Mouse (Mus musculus) lung, embryonic 16.5 days (tissue): Measurements from ENCODE around the gene Atp1a1. TPM values are rescaled to one million over a fixed set of nuclear protein-coding genes. Genes with fewer than 3 reads are reported as not detected.

Experiments used
- ATAC-seq: fragments of 200-750 bp; cut with Nextera tagmentation; 2 replicates; pipeline ENCODE4 v1.8.0; 2017; ENCODE audit warnings: low read depth, mild to moderate bottlenecking, moderate library complexity
- H3K27ac ChIP-seq: fragments of 300-500 bp; sonication (generic); 2 replicates; pipeline ENCODE4 v1.5.1; 2014; ENCODE audit warnings: mild to moderate bottlenecking, control low read depth, low read length
- H3K27me3 ChIP-seq: fragments of 300-500 bp; sonication (generic); 2 replicates; pipeline ENCODE4 v1.6.1; 2014; ENCODE audit warnings: low read depth, low read length, mixed read lengths; ENCODE audit not compliant: control insufficient read depth, insufficient read depth
- H3K36me3 ChIP-seq: fragments of 300-500 bp; sonication (generic); 2 replicates; pipeline ENCODE4 v1.6.1; 2014; ENCODE audit warnings: low read length; ENCODE audit not compliant: control insufficient read depth, insufficient read depth
- H3K4me1 ChIP-seq: fragments of 300-500 bp; sonication (generic); replicated peaks from 2 replicates; pipeline ENCODE4 v1.6.1; 2014; ENCODE audit warnings: low read length, mixed read lengths; ENCODE audit not compliant: control insufficient read depth, insufficient read depth
- H3K4me2 ChIP-seq: fragments of 300-500 bp; sonication (generic); 2 replicates; pipeline ENCODE4 v1.6.1; 2014; ENCODE audit warnings: low read depth, low read length, control low read depth
- H3K4me3 ChIP-seq: fragments of 300-500 bp; sonication (generic); 2 replicates; pipeline ENCODE4 v1.5.1; 2014; ENCODE audit warnings: mild to moderate bottlenecking, low read length, control low read depth
- H3K9ac ChIP-seq: fragments of 300-500 bp; sonication (generic); 2 replicates; pipeline ENCODE4 v1.6.1; 2014; ENCODE audit warnings: low read length, control low read depth
- H3K9me3 ChIP-seq: fragments of 300-500 bp; sonication (generic); 2 replicates; pipeline ENCODE4 v1.6.1; 2016; ENCODE audit warnings: low read length; ENCODE audit not compliant: control insufficient read depth
- WGBS: fragments of 180-500 bp; shearing (Covaris S2); extraction: QIAGEN DNeasy Blood & Tissue Kit; methylation state at CpG from one replicate; pipeline ENCODE4 v1.1.7; 2014; 5-methylcytosine and 5-hydroxymethylcytosine counted together
- polyA plus RNA-seq: library from polyadenylated mRNA; unstranded; fragments of >200 nt; fragmentation: Nextera tagmentation; extraction: Ambion mirVana; gene quantifications from 2 replicates; pipeline ENCODE4 v1.2.1, GENCODE M21; 2015

Gene Atp1a1
- polyA plus RNA-seq, 1 experiment from 2014 or later: 118 TPM

DNA sequence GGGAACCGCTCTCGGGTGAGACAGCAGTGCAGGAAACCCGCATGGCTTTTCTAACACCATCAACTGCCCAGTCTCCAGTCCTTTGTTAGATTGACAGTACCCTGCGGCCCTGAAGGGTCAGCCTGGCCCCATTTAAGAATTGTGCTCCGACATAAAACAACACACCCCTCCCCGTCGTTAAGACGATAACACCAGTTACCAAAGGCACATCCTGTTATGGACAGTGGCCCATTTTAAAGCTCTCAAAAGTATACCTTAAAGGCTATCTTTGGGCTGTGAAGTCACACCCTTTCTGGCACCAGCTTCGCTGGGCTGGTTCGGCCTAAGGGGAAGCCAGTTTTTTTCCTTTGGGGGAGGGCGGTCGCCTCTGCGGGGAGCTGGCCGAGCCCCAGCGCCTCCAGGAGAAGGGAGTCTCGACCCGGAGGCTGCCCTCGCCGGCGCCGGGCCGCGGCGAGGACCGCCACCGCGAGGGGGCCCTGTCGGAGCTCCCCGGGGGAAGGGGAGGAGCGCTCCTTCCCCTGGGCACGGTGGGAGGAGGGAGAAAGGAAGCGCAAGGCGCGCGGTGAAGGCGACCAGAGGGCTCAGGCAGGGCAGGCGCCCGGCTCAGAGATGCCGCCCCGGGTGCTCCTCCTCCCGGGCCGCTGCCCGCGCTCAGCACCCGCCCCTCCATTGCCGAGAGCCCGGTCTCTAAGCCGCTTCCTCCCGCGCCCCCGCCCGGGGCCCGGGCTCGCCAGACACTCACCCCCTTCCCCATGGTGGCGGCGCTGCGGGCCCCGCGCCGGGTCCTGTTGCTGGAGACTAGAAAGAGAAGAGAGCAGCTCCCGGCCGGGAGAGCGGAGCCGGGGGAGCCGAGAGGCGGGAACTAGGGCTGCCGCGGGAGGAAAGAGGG lies 579 bp downstream of the Atp1a1 start:
- H3K4me1 ChIP-seq: peaks cover 42% of the 10 kb centered on the region
- whole genome bisulfite sequencing: under 1% methylated on average over 34 of the region's 68 CpGs

DNA sequence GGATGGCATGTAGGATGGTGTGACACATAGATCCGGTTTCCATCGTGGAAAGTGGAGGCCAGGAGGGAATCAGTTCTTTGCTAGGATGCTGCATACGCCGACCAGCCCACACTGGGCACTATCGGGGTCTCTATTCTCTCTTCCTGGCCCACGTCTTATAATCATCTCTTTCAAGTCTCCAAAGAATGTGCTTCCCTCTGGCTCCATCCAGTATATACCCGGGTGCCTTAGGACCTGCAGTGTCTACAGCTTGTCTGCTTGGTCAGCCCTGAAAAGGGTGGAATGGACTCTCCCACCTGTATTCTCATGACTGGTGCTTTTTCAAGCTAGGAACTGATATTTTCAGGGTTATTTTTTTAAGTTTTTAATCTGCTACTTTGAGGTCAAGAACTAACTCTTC lies 1.3 kb downstream of the Atp1a1 start:
- WGBS: 21% methylated on average over 7 of the region's 7 CpGs
- Histone ChIP-seq H3K4me3 (peak overlapping the region; percentile 73), H3K36me3 (no peaks in the 10 kb centered on the region), H3K27me3 (no peaks in the 10 kb centered on the region), H3K4me1 (peaks cover 49% of the 10 kb centered on the region), H3K4me2 (peak overlapping the region; percentile 91), H3K9me3 (no peaks in the 10 kb centered on the region), H3K9ac (peak overlapping the region; percentile 88), H3K27ac (peak overlapping the region; percentile 98; the same call in 1 of the 2 replicates)
- no peak for ATAC-seq

More for the DNA sequence above, 579 bp downstream of the Atp1a1 start:
- peak overlapping the region; percentile 88 for H3K9ac ChIP-seq
- peak; percentile 88 for ATAC-seq
- peak overlapping the region; percentile 98 for H3K27ac ChIP-seq
- H3K9me3 ChIP-seq: no peaks in the 10 kb centered on the region
- no peaks in the 10 kb centered on the region for H3K36me3 ChIP-seq
- no peaks in the 10 kb centered on the region for H3K27me3 ChIP-seq
- H3K4me3 ChIP-seq: peak overlapping the region; percentile 73
- H3K4me2 ChIP-seq: peak overlapping the region; percentile 91

DNA sequence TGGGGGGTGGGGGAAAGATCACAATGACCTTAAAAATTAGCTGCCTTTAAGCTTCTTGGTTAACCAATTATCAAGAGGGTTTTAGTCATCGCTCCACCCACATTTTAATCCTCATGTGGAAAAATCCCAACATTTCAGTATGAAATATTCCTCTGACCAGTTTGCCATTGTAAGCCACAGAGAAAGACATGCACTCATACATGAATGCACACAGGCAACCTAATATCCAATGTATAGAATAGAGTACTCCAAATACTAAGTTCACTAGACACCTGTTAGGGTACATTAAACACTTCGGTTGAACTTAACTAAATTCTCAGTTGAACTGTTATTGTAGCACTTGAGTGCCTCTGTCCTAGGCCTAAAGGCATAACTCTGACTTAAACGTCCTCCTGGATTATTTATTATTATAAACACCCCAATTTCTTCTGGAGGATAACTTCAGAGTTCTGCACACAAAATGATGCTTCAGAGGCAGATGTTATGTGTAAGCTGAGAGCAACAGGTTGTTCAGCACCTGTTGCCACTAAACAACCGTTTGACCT lies 1.9 kb downstream of the Atp1a1 start:
- H3K9me3 ChIP-seq: no peaks in the 10 kb centered on the region
- H3K4me3 ChIP-seq: peak overlapping the region; percentile 73
- H3K36me3 ChIP-seq: no peaks in the 10 kb centered on the region
- H3K9ac ChIP-seq: peak overlapping the region; percentile 88; the same call in 1 of the 2 replicates
- peak overlapping the region; percentile 91 for H3K4me2 ChIP-seq
- H3K4me1 ChIP-seq: peaks cover 55% of the 10 kb centered on the region
- H3K27me3 ChIP-seq: no peaks in the 10 kb centered on the region
- ATAC-seq: no peak
- 51% methylated on average over 4 of the region's 4 CpGs for WGBS
- H3K27ac ChIP-seq: no peak overlapping the region

DNA sequence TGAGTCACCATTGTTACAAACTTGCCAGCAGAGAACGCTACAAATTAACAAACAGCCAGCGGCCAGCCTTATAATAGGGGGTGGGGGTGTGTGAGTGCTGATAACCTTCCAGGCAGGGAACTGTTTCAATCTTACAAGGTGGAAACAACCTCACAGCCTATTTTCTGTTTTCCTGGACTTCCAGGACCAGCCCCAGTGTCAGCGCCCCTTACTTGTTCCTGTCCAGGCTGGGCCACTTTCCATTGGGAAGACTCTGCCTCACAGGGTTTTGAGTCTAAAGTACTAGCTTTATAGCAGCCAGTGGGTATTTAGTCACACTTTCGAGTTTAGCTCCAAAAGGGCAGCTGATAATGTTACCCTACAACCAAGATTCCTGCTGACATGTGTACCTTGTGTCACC lies 2.8 kb downstream of the Atp1a1 start:
- no peak overlapping the region for H3K9ac ChIP-seq
- H3K4me1 ChIP-seq: peaks cover 63% of the 10 kb centered on the region
- H3K27me3 ChIP-seq: no peaks in the 10 kb centered on the region
- peak overlapping the region; percentile 17; the same call in 1 of the 2 replicates for H3K4me2 ChIP-seq
- WGBS: 43% methylated on average over 4 of the region's 4 CpGs
- no peaks in the 10 kb centered on the region for H3K36me3 ChIP-seq
- no peaks in the 10 kb centered on the region for H3K9me3 ChIP-seq
- H3K4me3 ChIP-seq: no peak overlapping the region
- no peak for ATAC-seq
- H3K27ac ChIP-seq: no peak overlapping the region; the same call in 1 of the 2 replicates

DNA sequence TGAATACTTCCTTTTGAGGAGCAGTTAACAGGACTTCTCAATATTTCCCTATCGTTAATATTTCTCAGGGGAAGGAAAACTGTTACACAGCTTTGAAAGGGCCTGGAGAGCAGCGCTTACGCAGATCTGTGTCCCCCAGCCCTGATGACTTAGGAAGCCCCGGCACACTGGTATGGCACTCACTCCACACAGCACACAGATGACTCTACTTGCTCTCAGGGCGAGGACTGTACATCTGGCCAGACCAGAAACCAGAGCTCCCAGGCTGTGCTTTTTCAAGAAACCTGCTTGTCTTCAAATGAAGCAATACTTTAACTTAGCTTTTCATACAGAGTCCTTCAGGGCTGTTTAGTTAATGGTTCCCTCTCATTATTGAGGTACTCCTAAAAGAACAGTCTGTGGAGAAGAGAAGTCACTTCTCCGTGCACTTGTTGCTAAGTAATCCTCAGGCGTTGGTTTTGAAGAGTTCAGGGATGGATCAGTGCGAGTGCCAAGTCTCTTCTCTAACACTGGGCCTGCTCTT lies 3.4 kb downstream of the Atp1a1 start:
- Histone ChIP-seq H3K4me2 (peak overlapping the region; percentile 17), H3K4me1 (peaks cover 69% of the 10 kb centered on the region), H3K27ac (peak overlapping the region; percentile 50), H3K27me3 (no peaks in the 10 kb centered on the region), H3K9me3 (no peaks in the 10 kb centered on the region), H3K36me3 (no peaks in the 10 kb centered on the region), H3K9ac (peak overlapping the region; percentile 29; the same call in 1 of the 2 replicates), H3K4me3 (0 out of 2 replicates have a peak overlapping the region, but pooled peaks have one; percentile 4)
- no peak for ATAC-seq
- WGBS: 46% methylated on average over 8 of the region's 8 CpGs

DNA sequence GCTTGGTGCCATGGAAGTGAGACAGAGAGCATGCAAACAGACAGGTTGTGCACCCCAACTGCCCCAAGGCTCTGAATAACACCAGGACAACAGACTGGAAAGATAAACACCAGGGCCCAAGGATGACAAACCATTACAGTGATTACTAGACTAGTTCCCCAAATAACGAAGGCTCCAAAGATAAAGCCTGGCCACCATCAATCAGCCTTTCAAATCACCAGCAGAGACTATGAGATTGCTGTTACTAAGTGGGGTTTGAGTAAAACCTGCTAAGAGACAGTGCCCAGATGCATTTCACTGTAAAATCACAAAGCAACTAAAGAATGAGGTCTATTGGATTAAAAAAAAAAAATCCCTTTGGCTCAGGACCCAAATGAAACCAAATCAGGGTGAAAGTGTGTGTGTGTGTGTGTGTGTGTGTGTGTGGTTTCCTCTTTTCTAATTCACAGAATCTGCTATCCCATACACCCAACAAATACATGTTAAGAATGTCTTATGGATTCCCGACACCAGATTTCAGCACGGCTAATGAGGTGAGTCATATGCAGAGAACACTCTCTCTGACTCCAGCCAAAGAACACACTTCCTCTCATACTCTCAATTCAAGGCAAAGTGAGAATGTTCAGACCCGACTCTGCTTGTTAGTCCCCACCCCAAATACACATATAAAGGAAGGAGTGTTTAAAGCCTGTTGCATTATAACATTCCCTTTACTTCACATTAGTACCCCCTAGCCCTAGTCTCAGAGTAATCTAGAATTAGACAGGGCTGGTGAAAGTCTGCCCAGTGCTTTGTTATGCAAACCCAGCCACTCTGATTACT lies 4.4 kb downstream of the Atp1a1 start:
- Histone ChIP-seq H3K4me3 (no peak overlapping the region), H3K27me3 (no peaks in the 10 kb centered on the region), H3K4me1 (peaks cover 71% of the 10 kb centered on the region), H3K27ac (peak overlapping the region; percentile 50), H3K36me3 (no peaks in the 10 kb centered on the region), H3K4me2 (peak overlapping the region; percentile 17; the same call in 1 of the 2 replicates), H3K9ac (no peak overlapping the region), H3K9me3 (no peaks in the 10 kb centered on the region)
- 6% methylated on average over 4 of the region's 4 CpGs for WGBS
- no peak for ATAC-seq

DNA sequence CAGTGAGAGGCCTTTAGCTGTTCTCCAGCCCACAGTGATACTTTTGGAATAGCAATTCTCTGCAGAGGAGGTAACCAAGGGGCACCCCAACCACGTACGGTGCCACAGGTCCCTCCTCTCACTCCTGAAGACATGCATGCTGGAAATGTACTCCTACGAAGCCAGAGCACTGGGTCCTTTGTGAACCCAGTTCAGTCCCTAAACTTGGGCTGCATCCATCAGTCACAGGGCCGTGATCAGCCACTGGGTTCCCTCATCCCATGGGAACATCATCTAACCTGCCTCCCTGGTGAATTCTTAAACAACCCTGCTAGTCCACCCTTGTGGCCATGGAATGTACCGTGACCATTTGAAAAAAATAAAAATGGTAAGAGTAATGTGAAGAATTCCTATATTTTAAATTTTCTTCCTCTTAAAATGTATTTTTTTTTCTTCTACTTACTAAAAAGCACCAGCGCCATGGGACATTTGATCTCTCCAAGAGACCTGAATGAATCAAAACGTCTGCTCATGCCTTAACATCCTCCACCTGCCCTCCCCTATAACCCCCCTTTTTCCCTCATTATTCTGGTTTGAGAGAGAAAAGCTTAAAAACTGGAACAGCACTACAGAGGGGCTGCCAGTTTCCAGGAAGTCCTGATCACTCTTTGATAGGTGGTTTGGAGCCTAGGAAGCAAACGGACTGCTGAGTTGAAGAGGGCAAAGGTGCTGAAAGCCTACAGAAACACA lies 5.1 kb downstream of the Atp1a1 start:
- no peak overlapping the region for H3K4me3 ChIP-seq
- H3K27me3 ChIP-seq: no peaks in the 10 kb centered on the region

DNA sequence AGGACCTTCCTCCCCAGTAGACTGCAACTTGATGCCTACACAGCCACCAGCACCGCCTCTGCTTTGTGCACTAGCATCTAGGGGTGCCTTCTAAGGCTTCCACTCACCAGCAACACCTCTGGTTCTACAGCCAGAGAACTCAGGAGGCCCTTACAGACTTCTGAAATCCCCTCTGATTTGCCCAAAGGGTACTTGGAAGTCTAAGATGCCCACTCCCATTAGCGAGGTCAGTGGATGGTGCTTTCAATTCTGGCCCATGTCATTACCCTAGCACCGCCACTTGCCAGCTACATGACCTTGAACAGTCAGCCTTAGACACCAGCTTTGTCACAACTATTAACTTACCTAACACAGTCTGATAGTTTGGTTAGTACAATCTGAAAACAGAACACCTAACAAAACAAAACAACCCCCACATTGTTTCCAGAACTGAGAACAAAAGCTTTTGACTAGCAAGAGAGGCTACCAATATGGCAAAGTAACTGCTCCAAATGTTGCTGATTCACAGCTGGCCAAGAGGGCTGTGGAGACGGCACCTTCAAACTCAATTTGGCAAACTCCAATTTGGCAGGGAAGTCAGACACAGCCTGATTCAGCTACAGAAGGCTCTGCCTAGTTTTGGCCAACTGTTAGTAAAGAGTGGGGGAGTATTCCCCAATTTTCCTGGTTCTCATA lies 6.1 kb downstream of the Atp1a1 start:
- no peak overlapping the region for H3K4me3 ChIP-seq
- H3K4me1 ChIP-seq: peaks cover 70% of the 10 kb centered on the region
- H3K4me2 ChIP-seq: no peak overlapping the region
- no peak for ATAC-seq
- no peaks in the 10 kb centered on the region for H3K27me3 ChIP-seq
- H3K36me3 ChIP-seq: 0 out of 2 replicates have a peak, but pooled peaks cover 2% of the 10 kb centered on the region
- H3K27ac ChIP-seq: no peak overlapping the region
- WGBS: 69% methylated on average over 4 of the region's 4 CpGs
- H3K9ac ChIP-seq: no peak overlapping the region
- no peaks in the 10 kb centered on the region for H3K9me3 ChIP-seq

More for the DNA sequence above, 5.1 kb downstream of the Atp1a1 start:
- Histone ChIP-seq H3K9ac (no peak overlapping the region), H3K27ac (no peak overlapping the region; the same call in 1 of the 2 replicates), H3K9me3 (no peaks in the 10 kb centered on the region), H3K36me3 (no peaks in the 10 kb centered on the region), H3K4me1 (peaks cover 70% of the 10 kb centered on the region), H3K4me2 (no peak overlapping the region)
- 73% methylated on average over 8 of the region's 8 CpGs for WGBS
- ATAC-seq: no peak
